Mouse (Mus musculus): Measurements from ENCODE around the gene Prkd2.

Gene Prkd2

GRCm38 (mm10) chr7:16842645-16843063, at the start of gene Prkd2:
Prkd2 (plus strand) TSS chr7:16842902.
- DNase-seq (ENCODE audit: low read depth, low spot score) = peak; percentile 44

GRCm38 (mm10) chr7:16793010-16793725, 49.5 kb upstream of the Prkd2 start:
- no peak for DNase-seq (ENCODE audit: low read depth, low spot score)

DNA sequence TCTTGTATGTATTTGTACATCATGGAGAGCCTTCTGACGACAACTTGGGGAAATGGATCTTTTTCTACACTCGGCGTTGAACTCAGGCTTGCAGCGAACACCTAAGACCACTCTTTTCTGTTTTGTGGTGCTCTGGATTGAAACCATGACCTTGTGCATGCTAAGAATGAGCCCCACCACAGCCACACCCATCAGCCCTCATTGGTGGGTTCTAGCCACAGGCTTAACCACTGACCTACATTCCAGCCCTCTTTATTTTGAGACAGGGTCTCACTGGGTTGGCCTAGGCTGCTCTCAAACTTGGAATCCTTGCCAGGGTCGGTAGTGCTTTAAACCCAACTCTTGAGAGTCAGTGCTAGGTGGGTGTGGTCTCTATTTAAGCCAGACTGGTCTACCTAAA, 47.8 kb upstream of the Prkd2 start:
- no peak for DNase-seq (ENCODE audit: low read depth, low spot score)

- peak; percentile 64 for DNase-seq (ENCODE audit: low read depth, low spot score)
Measured at GRCm38 (mm10) chr7:16804409-16805028, 38.2 kb upstream of the Prkd2 start.

DNA sequence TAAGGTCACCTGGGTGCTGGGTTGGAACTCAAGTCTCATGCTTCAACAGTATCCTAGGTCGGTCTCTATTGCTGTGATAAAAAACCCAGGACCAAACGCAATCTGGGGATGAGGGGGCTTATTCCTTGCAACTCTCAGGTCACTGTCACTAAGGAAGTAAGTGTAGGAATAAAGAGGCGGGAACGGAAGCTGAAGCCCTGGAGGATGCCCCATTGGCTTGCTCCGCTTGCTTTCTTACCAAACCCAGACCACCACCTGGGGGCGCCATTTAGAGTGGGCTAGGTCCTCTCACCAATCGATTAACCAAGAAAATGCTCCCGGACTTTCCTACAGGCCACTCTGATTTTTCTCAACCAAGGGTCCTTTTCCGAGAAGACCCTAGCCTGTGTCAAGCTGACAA, 34.8 kb upstream of the Prkd2 start:
- no peak for DNase-seq (ENCODE audit: low read depth, low spot score)

- DNase-seq (ENCODE audit: low read depth, low spot score) = no peak
Measured at GRCm38 (mm10) chr7:16808647-16809046, 34.1 kb upstream of the Prkd2 start.

DNA sequence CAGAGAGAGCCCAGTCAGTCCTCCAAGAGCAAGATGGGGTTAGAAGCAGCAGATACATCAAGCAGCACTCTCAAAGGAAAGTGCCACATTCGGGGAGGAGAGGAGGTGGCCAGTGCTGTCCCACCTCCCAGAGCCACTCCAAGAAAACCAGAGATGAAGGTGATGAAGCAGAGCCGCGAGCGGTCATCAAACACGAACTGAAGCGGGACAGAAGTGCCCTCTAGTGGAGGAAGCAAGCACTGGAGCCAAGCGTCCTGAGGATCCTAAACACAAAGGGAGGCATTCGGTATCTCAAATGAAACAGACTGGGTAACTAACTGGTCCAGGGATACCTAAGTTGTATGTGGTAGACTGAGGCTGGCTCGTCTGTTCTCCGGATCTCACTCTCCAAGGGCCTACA, 33.0 kb upstream of the Prkd2 start:
- DNase-seq (ENCODE audit: low read depth, low spot score) = peak; percentile 60

- DNase-seq (ENCODE audit: low read depth, low spot score) = no peak
Measured at GRCm38 (mm10) chr7:16810399-16810919, 32.2 kb upstream of the Prkd2 start.

DNA sequence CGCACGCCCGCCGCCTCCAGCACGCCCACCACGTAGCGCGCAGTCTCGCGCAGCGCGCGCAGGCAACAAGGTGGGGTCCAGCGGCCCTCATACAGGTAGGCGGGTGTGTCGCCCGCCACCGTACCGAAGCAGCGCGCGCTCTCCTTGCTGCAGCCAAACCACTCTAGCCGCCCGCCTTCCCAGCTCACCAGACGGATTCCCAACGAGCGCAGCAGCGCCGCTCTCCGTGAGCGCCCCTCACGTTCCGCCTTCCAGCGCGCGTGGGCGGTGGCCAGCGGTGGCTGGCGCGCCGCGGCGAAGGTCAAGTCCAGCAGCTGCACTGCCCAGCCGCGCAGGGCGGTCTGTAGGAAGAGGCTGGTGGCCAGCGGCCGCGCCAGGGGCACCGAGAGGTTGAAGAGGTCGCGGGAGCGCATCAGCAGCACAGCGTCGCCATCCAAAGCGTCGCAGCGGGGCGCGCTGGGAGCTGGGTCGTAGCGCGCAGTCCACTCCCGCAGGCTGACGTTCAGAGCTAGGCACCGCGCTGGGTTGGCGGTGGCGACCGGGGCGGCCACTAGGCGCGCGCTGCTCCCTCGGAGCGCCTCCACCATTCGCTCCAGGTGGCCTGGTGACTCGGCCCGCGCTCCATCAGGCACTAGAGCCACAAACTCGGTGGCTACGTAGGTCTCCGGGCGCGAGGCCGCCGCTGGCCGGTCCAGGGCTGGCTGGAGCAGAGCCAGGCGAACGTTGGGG, 31.6 kb upstream of the Prkd2 start:
- DNase-seq (ENCODE audit: low read depth, low spot score) = no peak

- DNase-seq (ENCODE audit: low read depth, low spot score) = no peak
Measured at GRCm38 (mm10) chr7:16811649-16812070, 31.0 kb upstream of the Prkd2 start.

DNA sequence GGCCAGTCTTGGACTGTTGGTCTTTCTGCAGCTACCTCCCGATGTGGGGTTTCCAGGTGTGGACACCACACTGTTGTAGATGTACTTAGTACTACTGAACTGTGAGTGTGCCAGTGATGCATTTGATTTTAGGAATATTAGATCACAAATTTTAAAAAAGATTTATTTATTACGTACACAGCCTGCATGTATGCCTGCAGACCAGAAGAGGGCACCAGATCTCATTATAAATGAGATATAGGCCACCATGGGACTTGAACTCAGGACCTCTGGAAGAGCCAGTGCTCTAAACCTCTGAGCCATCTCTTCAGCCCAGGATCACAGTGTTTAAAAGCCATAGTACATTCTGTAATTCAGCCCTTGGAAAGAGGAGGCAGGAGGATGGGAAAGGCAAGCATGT, 30.2 kb upstream of the Prkd2 start:
- peak; percentile 6 for DNase-seq (ENCODE audit: low read depth, low spot score)

DNA sequence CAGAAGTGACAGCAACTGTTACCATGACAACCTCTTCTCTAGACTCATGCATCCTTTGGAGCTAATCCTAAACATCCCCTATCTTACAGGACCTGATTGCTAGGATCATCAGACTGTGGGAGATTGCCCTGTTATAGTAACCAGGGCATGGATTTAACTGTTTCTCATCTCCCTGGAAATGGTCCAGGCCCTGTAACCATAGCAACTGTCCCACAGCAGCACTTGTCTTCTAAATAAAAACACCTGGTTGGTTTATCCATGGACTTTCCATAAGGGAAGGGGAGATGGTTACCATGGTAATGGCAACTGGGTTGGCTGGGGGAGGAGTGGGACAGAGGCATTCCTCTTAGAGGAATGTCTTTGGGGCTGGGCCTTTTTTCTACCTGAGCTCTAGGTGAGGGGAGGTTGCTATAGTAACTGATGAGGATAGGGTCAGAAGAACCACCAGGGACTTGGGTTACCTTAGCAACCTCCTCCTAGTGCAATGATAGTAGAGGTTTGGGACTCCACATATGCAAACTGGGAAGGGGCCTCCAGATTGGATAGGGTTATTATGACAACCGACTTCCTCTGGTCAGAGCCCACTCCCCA, 27.3 kb upstream of the Prkd2 start, which contains the start of gene Strn4:
Gene Strn4, plus strand, starts transcription at position 539 of the 591 bp plus-strand sequence.
- peak; percentile 60 for DNase-seq (ENCODE audit: low read depth, low spot score)

DNA sequence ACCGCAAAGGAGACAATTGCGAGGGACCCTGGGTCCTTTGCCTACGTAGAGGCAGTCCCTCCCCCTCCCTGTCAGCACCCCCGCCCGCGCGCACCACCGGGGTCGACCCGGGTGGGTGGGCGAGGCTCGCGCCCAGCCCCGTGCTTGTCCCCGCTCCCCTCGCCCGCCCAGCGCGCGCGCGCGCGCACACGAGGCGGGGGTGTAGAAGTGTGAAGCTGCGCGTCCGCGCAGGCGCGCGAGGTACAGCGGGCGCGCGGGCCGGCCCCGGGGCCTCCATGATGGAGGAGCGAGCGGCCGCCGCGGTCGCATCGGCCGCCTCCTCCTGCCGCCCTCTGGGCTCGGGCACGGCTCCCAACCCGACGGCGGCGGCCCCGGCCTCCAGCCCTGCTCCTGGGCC, 26.6 kb upstream of the Prkd2 start:
- peak; percentile 44 for DNase-seq (ENCODE audit: low read depth, low spot score)

DNA sequence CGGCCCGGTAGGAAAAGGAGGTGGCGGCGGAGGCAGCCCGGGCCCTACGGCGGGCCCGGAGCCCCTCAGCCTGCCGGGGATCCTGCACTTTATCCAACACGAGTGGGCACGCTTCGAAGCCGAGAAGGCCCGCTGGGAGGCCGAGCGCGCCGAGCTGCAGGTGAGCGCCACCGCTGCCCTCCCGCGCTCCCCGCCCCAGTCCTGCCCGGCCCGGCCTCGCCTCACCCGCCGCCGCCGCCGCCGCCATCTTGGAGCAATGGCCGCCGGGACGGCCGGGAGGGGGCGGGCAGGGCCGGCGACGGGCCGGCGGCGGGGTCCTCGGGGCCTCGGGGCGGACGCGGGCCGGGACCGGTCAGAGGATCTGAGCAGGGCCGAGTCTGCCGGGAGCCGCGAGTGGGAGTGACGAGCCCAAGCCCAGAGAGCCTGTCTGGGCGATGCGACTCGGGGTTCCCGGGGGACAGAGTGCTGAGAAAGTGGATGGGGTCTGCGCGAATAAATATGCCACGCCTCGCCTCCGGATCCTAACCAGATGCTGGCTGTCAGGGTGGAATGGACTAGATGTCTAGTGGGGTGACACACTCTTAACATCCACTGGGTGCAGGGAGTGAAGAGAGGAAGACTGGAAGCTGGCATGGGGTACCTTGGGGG, 26.1 kb upstream of the Prkd2 start, which contains the start of gene Fkrp:
Gene Fkrp, minus strand, starts transcription at position 258 of the 648 bp plus-strand sequence.
- DNase-seq (ENCODE audit: low read depth, low spot score) = peak; percentile 12

DNA sequence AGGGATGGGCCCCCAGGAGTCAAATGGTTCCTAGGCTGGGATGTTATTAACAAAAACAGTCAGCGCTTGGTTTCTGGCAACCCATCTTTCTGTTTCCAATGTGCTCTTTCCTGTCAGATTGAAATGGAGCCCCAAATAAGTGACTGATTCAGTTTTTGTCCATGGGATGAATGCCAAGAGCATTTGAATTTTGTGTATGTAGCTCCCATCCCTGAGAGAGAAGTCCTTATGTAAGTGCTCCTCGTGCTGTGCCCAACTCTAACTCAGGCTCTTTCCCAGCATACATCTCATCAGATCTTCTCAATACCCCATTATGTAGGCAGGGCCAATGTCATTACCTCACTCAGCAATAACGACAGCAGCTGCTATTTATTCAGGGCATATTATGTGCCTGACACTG, 25.0 kb upstream of the Prkd2 start:
- DNase-seq (ENCODE audit: low read depth, low spot score) = peak; percentile 4

DNA sequence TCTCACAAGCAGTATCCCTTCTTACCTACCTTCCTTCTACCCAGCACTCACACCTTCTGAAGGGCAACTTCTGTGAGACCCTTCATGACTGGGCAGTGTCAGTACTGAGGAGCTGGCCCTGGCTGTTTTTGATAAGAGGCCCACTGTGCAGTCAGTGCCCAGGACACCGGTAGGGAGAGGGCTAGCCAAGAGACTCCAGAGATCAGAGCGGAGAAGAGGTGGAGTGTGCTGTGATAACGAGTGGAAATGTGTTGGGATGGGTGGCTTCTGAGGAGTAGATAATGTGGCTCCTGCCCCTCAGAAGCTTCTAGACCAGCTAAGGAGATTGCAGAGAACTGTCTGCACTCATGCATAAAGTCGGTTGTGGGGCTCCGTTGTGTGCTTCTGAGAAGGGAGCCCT, 22.9 kb upstream of the Prkd2 start:
- no peak for DNase-seq (ENCODE audit: low read depth, low spot score)

DNA sequence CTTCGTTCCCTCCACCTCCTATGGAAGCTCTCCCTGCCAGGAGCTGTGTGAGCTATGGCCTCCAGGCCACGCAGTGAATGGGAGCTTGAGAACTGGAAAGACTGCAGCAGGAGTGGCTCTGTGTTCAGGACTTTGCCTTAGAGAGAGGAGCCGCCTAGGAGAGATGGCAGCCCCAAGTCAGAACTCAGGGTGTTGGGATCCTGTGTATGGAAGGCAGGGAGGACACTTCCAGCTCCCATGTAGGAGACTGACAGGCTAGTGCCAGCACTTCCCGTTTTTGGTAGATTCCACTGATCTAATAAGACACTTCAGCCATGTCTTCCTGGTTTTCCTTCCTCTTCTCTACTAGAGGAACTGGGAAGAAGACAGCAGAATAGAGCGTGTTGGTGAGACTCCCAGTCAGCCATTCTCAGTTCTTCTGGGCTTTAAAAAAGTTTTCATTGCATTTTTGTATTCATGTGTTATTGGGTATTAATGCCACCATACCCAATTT, 22.4 kb upstream of the Prkd2 start:
- no peak for DNase-seq (ENCODE audit: low read depth, low spot score)

DNA sequence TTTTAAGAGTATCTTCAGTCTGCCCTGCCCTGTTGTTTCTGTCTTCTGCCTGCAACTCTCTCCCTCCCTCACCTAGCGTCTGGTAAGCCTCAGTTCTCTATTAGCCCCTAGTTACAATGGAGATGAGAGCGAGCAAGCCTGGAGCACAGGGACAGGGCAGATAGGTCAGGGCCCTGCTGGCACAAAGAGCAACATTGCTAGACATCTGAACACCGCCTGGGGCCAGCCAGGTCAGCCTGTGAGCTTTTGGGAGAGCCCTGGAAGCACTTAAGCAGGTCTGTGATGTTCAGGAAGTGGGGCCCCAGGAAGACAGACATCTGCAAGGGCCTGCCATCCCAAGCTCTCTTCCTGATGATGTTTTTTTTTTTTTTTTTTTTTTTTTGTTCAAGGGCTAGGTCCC, 21.6 kb upstream of the Prkd2 start:
- DNase-seq (ENCODE audit: low read depth, low spot score) = no peak

- no peak for DNase-seq (ENCODE audit: low read depth, low spot score)
Measured at GRCm38 (mm10) chr7:16821669-16822101, 21.0 kb upstream of the Prkd2 start.

GRCm38 (mm10) chr7:16823734-16824133, 19.0 kb upstream of the Prkd2 start:
- DNase-seq (ENCODE audit: low read depth, low spot score) = no peak

GRCm38 (mm10) chr7:16825785-16826184, 16.9 kb upstream of the Prkd2 start:
- DNase-seq (ENCODE audit: low read depth, low spot score) = no peak

All from 3T3-L1 (cell line).